Mouse (Mus musculus): ENCODE measurements around the gene Fam131b. TPM values are rescaled to one million over a fixed set of nuclear protein-coding genes. Genes with fewer than 3 reads are reported as not detected.

Fam131b gene
- total RNA-seq (2022): under 1 TPM; 0.08 to 0.41 (median 0.21) TPM

DNA sequence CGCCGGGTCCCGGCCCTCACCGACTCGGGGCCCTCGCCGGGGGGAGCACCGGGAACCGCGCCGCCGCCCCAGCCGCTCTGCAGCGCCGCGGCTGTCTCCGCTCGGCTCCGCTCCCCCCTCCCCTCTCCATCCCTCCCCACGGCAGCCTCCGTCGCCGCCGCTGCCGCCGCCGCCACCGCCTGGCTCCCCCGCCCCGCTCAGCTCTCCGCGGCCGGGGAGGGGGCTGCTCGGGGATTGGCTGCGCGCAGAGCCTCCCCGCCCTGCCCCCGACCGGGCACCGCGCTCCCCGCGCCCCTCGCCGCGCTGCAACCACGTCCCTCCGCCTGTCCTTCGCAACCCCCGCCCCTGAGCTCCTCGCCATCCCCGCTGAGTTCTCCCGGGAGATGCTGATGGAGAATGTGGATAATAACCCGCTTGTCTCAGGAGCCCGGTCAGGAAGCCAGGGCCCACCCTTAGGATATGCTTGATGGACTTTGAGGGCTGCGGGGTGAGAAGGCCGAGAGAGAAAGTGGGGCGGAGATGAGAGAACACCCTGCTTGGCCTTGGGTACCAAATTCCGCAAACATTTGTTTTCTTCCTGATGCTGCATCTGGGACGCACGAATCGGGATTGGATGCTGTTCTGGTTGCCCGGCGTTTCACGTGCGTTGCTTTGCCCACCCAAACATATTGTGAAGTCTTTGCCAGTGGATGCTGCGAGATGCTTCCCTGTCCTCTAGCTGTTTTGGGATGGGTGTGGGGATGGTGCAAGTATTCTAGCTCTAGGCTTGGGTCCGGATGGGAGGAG lies at the start of gene Fam131b:
Gene Fam131b (minus strand): TSS at position 162 of the 786 bp plus-strand sequence.
- DNase-seq (ENCODE audit: low spot score in 2 of 2): no peak

DNA sequence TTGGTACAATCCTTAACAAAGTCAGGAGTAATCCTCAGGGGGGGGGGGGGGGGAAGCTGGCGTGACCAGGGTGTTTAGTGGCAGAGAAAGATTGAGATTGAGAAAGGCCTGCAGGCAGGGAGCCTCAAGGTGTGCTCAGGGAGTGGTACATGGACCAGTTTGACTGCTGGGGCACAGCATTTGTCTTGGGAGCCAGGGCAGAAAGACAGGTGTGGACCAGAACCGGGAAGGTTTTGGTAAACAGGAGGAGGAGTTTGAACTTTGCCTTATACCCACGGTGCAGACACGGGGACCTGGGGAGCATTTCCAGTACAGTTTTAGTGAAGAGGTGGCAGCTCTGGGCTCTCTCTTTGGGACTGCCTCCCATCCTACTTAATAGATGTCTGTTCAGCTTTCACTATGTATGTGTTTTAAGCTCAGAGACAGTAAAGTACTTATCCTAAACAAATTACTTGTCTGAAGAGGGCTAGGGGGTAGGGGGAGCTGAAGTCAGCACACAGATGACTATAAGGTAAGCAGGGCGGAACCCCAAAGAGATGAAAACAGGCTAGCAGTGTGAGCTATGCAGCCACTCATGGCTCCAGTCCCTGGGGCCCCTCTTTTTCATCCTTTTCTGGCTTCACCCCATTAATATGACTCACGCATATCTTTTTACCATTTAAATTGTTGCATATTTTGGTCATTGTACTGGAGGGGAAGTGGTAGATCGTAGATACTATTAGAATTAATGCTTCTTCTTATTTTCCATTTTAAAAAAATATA lies 49.4 kb upstream of the Fam131b start:
- DNase-seq (ENCODE audit: low spot score in 2 of 2): no peak

DNA sequence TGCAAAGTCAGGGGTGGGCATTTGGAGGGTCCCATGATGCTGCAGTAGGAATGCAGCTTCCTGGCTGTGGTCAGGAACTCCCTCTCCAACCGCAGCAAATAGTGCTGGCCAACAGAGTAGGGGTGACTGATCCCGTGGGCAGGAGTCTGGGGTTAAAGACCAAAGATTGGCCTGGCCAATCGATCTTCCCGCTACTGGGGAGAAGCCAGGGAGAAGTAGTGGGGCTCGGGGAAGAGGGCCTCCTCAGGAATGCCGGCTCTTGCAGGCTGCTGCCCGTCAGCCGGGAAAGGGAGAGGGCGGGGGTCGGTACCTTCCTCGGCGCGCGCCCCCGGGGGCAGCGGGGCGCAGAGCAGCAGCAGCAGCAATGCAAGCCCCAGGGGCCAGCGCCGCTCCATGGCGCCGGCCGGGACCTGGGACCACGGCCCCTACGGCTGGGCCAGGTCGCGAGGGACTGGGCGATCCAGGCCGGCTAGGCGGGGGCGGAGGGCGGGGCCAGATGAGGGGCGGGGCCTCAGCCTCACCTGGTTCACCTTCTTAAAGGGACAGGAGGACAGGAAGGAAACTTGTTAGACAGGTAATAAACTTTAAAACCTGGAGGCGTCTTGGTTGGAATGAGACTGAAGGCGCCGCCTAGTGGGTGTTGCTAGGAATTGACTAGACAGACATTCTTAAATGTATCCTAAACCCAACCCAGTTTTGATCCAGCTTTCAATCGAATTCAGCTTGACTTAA lies 48.5 kb upstream of the Fam131b start, which contains the start of gene Epha1:
Gene Epha1 (minus strand): TSS at position 453 of the 732 bp plus-strand sequence.
- DNase-seq (ENCODE audit: low spot score in 2 of 2): no peak

DNA sequence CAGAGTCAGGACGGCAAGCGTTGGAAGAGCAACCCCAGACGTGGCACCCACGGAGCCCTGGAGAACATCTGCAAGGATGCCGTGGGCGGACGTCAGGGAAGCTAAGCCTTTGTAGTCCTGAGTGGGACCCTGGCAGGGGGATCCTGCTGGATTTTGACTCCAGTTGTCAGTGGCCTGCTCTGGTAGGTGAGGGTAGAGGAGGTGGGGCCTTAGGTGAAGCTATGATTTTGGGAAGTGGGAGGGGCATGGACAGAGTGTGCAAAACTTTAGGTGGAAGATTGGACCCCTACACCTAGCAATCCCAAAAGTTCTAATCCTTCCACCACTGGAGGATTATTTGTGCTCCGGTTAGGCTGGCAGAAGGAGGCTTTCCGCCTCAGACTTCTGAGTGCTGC lies 48.0 kb upstream of the Fam131b start:
- DNase-seq (ENCODE audit: low spot score in 2 of 2): no peak

DNA sequence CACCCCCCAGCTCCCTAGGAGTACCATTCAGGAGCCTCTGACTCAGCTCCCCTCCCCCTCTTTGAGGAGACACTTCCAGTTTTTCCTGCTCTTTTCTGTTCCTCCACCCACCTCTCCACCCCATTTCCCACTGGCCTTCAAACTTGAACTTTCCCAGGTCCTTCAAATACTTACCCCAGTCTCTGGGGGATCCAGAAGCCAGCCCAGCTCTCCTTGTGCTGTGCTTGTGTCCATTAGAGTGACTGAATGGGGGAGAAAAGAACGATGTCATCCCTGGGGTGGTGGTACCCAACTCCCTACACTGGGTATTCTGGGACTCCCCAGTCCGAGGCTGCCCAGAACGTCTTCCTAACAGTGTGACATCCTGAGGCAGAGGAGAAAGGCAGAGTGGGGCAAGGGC lies 47.6 kb upstream of the Fam131b start:
- no peak for DNase-seq (ENCODE audit: low spot score in 2 of 2)

DNA sequence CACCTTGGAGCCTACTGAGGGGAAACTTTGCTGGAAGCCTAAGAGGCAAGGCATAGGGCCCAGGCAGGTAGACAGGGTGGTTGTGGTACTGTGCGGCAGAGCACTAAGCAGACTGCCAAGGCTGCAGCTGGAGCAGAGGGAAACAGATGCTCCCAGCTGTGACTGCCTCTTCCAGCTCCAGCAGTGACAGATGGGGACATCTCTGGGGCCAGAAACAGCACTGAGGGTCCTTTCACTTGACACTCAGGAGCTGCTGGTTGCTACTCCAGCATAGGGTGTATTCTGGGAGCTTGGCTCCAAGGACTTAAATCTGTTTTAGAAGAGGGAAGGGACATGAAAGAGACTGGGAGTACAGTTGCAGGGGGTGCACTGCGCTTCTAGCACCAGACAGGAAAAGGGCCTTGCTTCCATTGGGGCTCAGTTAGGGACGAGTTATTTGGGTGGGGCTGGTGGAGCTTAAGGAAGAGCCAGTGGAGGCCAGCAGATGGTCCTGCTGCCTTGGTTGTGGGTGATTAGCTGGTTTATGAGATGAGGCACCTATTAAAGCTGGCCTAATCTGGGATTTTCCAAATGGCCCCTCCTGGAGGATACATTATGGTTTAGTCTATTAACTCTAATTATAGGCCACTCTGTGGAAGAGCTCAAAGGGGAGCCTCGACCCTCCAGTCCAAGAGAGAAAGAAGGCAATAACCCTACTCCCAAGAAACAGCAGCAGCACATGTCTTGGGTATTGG lies 46.4 kb upstream of the Fam131b start:
- DNase-seq (ENCODE audit: low spot score in 2 of 2): no peak

DNA sequence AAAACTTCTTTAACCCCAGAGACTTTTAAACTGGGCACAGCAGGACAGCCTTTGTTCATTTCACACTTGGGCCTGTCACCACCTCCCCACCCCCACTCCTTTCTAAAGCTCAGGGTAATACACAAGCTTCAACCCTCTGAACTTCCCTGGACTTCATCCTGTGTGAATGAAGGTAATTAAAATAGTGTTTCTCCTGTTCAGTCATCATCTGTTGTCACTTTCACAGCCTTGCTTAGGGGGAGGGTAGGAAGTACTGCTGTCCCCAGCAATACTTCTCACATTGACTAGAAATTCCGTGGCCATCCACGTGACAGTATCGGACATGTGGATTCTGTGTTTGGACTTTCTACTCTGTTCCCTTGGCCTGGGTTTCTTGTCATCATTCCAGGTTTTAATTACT lies 45.4 kb upstream of the Fam131b start:
- no peak for DNase-seq (ENCODE audit: low spot score in 2 of 2)

DNA sequence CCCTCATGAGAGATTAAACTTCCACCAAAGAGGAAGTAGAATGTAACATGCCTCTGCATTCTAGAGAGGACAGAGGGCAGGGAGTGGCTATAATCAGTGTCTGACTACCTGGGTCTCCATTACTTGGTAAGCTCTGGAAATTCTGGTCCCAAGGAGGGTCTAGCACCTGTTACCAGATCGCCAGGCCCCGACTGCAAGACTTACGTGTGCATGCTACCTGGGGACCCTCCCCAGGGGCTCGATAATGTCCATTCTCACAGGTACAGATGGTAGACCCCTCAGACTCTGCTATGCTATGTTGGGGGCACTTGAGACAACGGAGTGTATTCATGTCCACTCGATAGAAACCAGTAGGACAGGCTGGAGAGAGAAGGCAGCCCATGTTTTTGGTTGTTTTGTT lies 40.8 kb upstream of the Fam131b start:
- DNase-seq (ENCODE audit: low spot score in 2 of 2): no peak

DNA sequence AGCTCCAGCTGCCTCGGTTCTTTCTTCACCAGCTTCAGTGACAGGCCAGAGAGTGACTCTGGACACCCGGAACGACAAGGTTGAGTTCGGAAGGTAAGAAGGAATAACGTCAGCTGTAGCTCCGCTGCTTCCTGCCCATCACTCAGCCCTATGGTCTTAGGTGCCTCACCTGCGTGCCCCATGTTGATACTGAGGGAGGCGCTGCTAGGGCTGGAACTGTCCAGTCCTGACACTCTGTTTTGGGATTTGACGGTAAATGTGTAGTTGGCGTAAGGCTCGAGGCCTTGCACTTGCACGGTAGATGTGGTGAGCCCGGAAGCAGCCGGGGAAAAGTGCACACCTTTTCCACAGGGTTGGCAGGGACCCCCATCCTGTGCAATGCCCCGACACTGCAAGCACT lies 40.2 kb upstream of the Fam131b start:
- DNase-seq (ENCODE audit: low spot score in 2 of 2): no peak

DNA sequence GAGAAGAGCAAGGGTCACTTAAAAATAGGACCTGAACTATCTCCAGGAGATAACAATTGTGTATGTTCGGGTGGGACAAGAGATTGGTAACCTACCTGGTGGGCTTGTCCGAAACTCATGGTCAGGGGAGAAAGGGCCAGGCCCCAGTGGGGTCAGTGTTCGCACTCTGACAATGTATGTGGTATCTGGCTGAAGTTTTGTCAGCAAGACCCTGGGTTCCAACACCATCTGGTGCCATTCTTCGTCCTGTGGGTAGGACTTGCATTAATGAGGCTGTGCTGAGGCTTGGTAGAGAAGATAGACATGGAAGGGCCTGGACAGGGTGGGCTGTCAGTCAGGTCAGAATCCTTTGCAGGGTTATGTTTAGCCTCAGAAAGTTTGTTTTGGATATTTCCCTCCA lies 39.6 kb upstream of the Fam131b start:
- DNase-seq (ENCODE audit: low spot score in 2 of 2): no peak

DNA sequence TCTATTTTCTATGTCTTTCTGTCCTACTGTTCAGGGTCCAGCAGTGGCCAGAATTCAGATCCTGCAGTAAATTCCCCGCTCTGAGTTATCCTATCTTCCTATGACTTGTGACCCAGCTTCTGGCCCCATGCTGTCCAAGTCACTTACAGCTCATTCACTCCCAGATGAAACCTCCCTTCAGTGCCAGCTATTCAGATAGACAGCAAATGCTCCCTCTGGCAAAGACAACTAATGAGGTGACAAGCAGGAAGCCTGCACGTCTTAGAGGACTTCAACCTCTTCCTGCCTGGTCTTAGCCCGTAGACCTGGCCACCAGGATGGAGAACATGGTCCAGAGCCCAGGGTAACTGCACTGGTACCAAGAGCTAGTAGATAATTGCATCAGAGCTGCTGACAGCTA lies 38.5 kb upstream of the Fam131b start:
- no peak for DNase-seq (ENCODE audit: low spot score in 2 of 2)

DNA sequence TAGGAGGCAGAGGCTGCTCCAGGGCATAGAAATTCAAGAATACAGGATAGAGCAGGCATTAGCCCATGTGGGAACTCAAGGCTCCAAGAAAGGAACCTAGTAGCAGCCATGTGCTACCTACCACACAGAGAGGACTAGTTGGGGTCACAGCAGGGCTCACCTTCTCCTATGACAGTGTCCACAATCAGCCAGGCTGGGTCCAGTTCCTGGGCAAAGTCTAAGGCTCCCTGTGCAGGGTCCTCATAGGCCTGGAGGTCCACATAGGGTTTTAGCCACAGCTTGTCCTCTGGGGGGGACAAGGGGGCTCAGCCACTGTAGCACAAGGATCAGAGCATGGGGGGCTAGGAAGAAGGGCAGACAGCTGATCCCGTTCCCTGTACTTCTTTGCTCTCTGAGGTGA lies 38.1 kb upstream of the Fam131b start:
- no peak for DNase-seq (ENCODE audit: low spot score in 2 of 2)

DNA sequence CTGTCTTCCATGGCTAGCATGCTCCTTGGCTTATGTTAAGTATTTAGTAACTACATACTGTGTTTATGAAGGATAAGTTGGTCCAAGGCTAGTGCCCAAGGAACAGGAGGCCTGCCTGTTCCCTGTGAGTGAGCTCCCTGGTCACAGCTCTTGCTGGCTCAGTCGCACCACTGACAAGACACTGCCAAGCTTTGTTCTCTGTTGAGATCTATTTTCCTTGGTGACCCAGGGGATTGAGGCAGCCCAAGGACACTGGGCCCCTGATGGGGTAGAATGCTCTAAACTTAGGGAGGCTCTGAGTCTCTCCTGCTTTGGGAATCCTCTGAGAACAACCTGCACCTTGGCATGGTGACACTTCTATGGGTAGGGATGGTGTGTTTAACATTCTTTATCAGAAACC lies 37.6 kb upstream of the Fam131b start:
- DNase-seq (ENCODE audit: low spot score in 2 of 2): no peak

DNA sequence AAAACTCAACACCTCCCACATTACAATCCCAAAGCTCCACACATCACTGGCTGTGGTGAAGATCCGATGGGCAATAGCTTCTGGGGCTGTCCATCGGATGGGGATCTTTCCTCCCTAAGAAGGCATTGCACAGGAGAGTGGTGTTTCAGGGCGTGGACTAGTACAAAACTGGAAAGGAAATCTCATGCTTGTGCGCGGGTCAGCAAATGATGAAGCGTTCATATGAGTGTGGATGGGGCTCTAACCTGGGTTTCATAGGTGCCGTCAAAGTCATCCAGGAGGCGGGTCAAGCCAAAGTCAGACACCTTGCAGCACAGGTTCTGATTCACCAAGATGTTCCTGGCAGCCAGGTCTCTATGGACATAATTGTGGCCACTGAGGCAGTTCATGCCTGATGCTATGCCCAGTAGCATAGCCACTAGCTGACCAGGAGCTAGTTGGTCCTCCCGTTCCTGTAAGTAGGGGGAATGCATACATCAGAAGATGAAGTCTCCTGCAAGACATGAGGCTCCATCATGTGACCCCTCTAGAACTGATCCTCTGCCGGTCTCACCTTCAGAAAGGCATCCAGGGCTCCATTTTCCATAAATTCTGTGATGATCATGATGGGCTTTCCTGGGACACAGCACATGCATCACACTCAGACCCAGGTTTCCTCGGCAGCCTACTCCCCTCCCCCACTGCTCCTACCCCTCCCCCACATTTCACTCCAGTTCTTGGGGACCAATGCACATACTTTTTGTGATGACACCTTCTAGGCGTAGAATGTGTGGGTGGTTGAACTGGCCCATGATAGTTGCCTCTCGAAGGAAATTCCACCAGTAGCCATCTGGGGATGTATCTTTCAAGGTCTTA lies 36.8 kb upstream of the Fam131b start:
- no peak for DNase-seq (ENCODE audit: low spot score in 2 of 2)

DNA sequence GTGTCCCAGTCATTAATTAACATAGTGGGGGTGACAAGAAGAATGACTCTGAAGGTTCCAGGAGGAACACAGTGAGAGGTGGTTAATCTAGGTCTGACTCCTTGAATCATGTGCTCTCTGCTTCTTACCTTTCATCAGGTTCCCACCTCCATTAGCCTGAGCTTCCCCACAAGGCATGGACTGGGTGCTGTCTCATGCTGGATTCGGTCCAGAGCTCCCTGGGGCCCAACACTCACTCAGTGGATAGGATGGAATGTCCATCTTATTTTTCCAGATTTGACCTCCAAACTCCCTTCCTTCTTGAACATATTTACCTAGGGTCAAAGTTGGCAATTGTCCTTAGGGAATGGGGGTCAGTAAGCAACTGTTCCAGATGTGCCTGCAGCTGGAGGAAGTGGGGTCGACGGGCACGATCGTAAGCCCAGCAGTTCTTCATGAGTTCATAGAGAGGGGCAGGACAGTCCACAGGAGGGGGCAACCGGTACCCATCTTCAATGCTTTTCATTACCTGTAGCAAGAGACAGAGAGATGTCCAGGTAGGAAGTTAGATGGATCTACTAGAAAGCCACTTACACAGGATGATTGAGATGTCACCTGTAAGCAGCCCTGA lies 35.9 kb upstream of the Fam131b start:
- DNase-seq (ENCODE audit: low spot score in 2 of 2): no peak

DNA sequence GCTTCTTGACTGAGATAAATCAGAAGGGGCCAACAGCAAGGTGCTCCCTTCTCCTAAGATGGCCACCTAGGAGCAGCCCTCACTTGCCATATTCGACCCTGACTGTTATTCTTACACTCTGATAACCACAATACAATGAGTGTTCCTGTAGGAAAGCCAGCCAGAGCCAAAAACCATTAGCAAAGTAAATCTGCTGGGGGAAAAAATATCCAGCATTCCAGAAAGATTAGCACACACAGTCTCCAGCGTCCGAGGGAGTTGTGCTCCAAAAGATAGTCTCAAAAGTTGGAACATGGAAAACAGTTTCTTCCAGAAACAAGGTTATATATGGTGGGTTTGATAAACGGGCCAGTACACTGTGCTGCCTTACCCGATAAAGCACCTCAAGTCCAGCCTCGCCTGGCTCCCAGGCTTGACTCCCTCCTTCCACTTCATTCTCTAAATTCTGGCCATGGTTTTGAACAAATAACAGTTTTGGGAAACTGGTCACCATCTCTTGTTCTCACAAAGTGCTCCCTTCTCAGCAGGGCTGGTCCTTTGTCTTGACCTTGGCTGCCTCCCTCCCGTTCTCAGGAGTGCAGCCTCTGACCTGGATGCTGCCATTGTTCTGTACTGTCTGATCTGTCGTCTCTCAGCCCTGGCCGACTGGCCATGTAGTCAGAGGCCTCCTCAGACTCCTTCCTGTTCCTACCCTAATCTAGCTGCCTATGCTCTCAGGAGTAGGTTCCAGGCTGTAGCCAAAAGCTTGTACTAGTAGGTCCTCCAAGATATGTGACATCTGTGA lies 35.1 kb upstream of the Fam131b start:
- no peak for DNase-seq (ENCODE audit: low spot score in 2 of 2)

DNA sequence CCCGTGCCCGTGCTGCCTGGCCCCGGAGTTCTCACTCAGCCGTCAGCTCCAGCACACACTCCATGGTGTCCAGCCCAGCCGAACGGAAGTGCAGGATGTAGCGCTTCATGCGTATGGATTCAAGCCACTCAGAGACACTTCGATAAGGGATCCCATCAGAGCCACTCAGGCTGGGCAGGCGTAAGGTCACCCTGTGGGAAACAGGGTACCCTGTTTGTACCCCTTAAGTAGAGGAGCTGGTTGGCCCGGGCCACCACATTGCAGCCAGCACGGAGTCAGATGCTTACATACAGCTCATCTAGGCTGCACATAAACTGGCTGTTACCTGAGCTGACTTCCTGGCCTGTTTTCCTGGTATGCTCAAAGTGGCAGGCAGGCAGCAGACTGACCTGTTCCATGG lies 34.5 kb upstream of the Fam131b start:
- DNase-seq (ENCODE audit: low spot score in 2 of 2): no peak

DNA sequence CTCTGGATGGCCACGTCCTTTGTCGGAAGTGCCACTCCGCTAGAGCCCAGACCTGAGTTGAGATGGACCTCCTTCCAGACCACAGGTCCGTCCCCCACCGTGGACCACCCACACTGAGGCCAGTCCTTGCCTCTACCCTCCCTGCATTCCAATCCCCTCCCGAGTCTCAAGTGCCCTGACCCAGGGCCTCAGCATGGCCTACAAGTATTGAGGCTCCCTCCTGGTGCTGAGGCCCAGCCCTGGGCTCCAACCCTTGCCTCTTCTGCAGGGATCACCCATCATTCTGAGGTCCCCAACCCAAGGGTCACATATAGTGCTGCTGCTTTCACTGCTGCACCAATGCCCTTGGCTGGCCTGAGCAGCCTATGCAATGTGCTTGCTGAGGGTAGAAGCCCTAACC lies 33.5 kb upstream of the Fam131b start:
- no peak for DNase-seq (ENCODE audit: low spot score in 2 of 2)

DNA sequence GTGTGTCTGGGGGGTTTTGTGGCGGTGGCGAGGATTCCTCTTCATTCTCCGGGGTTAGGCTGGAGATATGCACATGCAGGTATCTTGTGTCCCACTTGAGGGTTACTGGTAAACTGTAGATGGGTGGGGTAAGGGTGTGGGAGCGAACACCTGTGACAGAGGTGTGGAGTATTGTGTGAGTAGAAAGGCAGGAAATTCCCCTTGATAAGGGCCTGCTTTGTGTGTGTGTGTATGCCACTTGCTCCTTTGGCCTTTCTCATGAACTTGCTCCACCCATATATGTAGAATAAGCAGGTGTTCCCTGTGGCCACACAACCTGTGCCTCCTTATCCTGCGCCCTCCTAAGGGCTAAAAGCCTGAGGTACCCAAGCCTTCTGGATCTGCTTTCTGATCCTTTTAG lies 32.5 kb upstream of the Fam131b start:
- DNase-seq (ENCODE audit: low spot score in 2 of 2): no peak
